Mouse (Mus musculus) neural tube, embryonic 11.5 days (tissue): ENCODE results near the gene Fam167b. TPM values are rescaled to one million over a fixed set of nuclear protein-coding genes. Genes with fewer than 3 reads are reported as not detected.
"Not testable (repeated sequence)": the region's sequence is repeated elsewhere in the genome, so short reads cannot be mapped to it uniquely, and the experiment has no call there.

Source experiments
- ATAC-seq: fragments of 200-750 bp; cut with Nextera tagmentation; 2 replicates; pipeline ENCODE4 v1.8.0; 2017; ENCODE audit warnings: moderate number of reproducible peaks, mild to moderate bottlenecking, moderate TSS enrichment, moderate library complexity; ENCODE audit not compliant: insufficient read depth, low FRiP score, low TSS enrichment
- DNase-seq: peaks from one replicate; pipeline ENCODE4 v3.0.0-alpha.2; 2015; ENCODE audit warnings: low spot score
- H3K27ac ChIP-seq: fragments of 300-500 bp; sonication (generic); 2 replicates; pipeline ENCODE4 v1.5.1; 2014; ENCODE audit warnings: low read depth, mild to moderate bottlenecking, low read length
- H3K27me3 ChIP-seq: fragments of 300-500 bp; sonication (generic); 2 replicates; pipeline ENCODE4 v1.6.1; 2014; ENCODE audit warnings: mild to moderate bottlenecking, low read length, mixed read lengths; ENCODE audit not compliant: control insufficient read depth, insufficient read depth
- H3K36me3 ChIP-seq: fragments of 300-500 bp; sonication (generic); 2 replicates; pipeline ENCODE4 v1.6.1; 2014; ENCODE audit warnings: mild to moderate bottlenecking, low read length, moderate library complexity, mixed read lengths; ENCODE audit not compliant: control insufficient read depth, insufficient read depth
- H3K4me1 ChIP-seq: fragments of 300-500 bp; sonication (generic); 2 replicates; pipeline ENCODE4 v1.6.1; 2014; ENCODE audit warnings: low read length, mixed read lengths; ENCODE audit not compliant: control insufficient read depth, insufficient read depth
- H3K4me2 ChIP-seq: fragments of 300-500 bp; sonication (generic); 2 replicates; pipeline ENCODE4 v1.6.1; 2014; ENCODE audit warnings: low read depth, mild to moderate bottlenecking, moderate library complexity
- H3K4me3 ChIP-seq: fragments of 300-500 bp; sonication (generic); 2 replicates; pipeline ENCODE4 v1.5.1; 2014; ENCODE audit warnings: low read depth, low read length
- H3K9ac ChIP-seq: fragments of 300-500 bp; sonication (generic); 2 replicates; pipeline ENCODE4 v1.6.1; 2014; ENCODE audit warnings: mild to moderate bottlenecking, low read length
- H3K9me3 ChIP-seq: fragments of 300-500 bp; sonication (generic); 2 replicates; pipeline ENCODE4 v1.6.1; 2016; ENCODE audit warnings: low read length; ENCODE audit not compliant: control insufficient read depth
- WGBS: fragments of 180-500 bp; shearing (Covaris S2); extraction: QIAGEN DNeasy Blood & Tissue Kit; methylation state at CpG from one replicate; pipeline ENCODE4 v1.1.7; 2014; 5-methylcytosine and 5-hydroxymethylcytosine counted together
- microRNA-seq: library from miRNA; unstranded; fragments of <30 nt; microRNA quantifications from one replicate; pipeline ENCODE4, GENCODE M21; 2016
- polyA plus RNA-seq: library from polyadenylated mRNA; unstranded; fragments of >200 nt; fragmentation: Nextera tagmentation; extraction: Ambion mirVana; gene quantifications from 2 replicates; pipeline ENCODE4 v1.2.1, GENCODE M21; 2014

The Fam167b gene
- polyA plus RNA-seq, 1 experiment from 2014 or later = 1.1 TPM

DNA sequence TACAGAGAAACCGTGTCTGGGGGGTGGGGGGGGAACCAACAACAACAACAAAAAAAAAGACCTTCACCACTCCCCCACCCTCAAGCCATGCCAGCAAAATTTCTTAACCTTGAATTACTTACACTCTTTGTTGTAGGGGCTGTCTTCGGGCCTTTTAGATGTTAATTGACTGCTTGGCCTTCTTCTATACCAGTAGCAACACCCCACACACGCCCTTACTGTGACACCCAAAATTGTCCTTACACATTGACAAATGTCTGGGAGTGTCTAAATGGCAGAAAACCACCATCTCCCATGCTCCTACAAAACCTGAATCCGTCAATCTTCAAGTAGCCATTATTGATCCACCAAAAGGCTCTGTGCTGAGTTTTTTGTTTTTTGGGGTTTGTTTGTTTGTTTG is 34.2 kb downstream of the Fam167b start:
- Histone ChIP-seq H3K27me3 (no peaks in the 10 kb centered on the region), H3K9ac (no peak overlapping the region), H3K36me3 (peaks cover 2% of the 10 kb centered on the region; the same call in 1 of the 2 replicates), H3K4me1 (peaks cover 10% of the 10 kb centered on the region), H3K27ac (no peak overlapping the region), H3K4me2 (no peak overlapping the region), H3K4me3 (no peak overlapping the region), H3K9me3 (no peaks in the 10 kb centered on the region)
- ATAC-seq (no peak), DNase-seq (no peak)
- 87% methylated on average over 4 of the region's 4 CpGs for WGBS

DNA sequence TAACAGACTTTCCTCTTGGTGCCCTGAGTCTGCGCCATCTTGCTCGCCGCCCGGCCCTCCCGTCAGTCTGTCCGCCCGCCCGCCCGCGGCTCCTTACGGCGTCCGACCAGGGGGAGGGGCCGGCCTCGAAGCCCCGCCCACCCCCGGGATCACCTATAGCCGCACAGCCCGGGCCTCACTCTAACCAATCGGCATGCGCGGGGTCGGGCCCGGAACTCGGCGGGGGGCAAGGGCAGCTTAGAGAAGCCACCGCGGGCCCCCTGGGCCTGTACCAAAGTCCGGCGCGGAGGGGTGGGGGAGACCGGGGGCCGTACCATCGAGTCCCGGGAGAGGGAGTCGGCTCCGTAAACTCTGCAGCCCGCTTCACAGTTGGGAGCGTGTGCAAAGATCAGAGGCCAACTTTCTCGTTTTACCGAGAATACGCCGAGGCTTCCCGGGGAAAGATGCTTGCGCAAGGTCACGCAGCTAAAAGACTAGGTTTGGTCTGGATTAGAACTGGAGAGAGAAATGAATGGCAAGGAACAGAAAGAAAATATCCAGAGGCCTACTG is 35.7 kb downstream of the Fam167b start, which contains the start of gene Hdac1:
TSS of gene Hdac1 (minus strand) at position 122 of the 550 bp plus-strand sequence.
- Histone ChIP-seq H3K27me3 (no peaks in the 10 kb centered on the region), H3K27ac (peak within 1 kb of the TSS; percentile 72), H3K9ac (peak within 1 kb of the TSS; percentile 81), H3K4me1 (peaks cover 10% of the 10 kb centered on the region), H3K36me3 (peaks cover 2% of the 10 kb centered on the region; the same call in 1 of the 2 replicates), H3K9me3 (no peaks in the 10 kb centered on the region), H3K4me3 (peak within 1 kb of the TSS; percentile 91), H3K4me2 (peak within 1 kb of the TSS; percentile 80)
- DNase-seq (peak; percentile 99), ATAC-seq (peak; percentile 99)
- 1% methylated on average over 46 of the region's 46 CpGs for WGBS

DNA sequence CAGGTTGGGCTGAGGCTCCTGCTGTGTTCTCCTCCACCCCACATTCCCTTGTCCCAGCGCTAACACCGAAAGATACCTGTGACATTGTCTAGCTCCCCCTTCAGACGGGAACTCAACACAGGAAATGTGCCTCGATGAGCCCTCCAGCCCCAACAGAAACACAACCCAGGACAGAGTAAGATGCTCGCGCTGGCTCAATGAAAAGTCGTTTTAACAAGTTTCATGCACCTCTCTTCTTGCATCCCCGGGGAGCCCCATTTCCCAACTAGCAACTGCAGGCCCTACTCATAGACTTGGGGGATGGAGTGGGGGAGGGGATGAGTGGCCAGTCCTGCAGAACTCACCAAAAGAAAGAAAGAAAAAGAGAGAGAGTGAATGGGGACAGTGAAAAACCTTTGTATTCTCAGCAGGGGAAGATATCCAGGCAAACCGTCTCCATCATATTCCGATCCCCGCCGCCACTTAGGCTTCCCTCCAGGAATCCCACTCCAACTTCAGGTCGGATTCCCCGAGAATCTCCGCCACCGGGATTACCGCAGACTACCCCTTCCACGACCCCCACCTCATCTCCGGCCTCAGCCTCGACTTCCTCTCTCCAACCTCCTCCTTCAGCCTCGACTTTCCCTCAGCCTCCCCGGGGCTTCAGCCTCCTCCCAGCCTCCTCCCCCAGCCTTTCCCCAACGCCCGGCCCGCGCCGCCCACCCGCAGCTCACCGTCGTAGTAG is 36.3 kb downstream of the Fam167b start:
- Histone ChIP-seq H3K4me1 (peaks cover 10% of the 10 kb centered on the region), H3K36me3 (peaks cover 2% of the 10 kb centered on the region; the same call in 1 of the 2 replicates), H3K4me3 (peak overlapping the region; percentile 91), H3K27me3 (no peaks in the 10 kb centered on the region), H3K4me2 (peak overlapping the region; percentile 80), H3K9ac (peak overlapping the region; percentile 81), H3K27ac (peak overlapping the region; percentile 72), H3K9me3 (no peaks in the 10 kb centered on the region)
- 0% methylated on average over 30 of the region's 30 CpGs for WGBS
- peak; percentile 46; the same call in 1 of the 2 replicates for ATAC-seq
- peak; percentile 52 for DNase-seq

DNA sequence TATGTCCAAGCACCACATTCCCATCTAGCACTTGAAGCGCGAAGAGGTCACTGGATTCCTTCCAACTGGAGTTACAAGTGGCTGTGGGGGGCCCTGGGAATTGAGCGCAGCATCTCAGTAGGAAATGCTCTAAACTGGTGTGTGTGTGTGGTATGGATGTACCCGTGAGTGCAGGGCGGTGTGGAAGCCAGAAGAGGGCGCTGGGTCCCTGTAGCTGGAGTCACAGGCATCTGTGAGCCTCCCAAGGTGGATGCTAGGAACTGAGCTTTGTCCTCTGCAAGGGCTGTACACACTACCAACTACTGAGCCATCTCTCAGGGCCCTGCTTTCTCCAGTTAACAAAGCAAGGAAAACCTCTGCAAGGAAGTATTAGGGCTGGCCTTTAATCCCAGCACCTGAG is 38.3 kb downstream of the Fam167b start:
- H3K4me1 ChIP-seq = peaks cover 10% of the 10 kb centered on the region
- H3K27ac ChIP-seq = no peak overlapping the region
- no peak for ATAC-seq
- H3K27me3 ChIP-seq = no peaks in the 10 kb centered on the region
- H3K4me3 ChIP-seq = no peak overlapping the region
- WGBS = 89% methylated on average over 6 of the region's 6 CpGs
- no peak overlapping the region for H3K4me2 ChIP-seq
- H3K9me3 ChIP-seq = no peaks in the 10 kb centered on the region
- H3K9ac ChIP-seq = no peak overlapping the region; the same call in 1 of the 2 replicates
- DNase-seq = no peak
- H3K36me3 ChIP-seq = peaks cover 5% of the 10 kb centered on the region

DNA sequence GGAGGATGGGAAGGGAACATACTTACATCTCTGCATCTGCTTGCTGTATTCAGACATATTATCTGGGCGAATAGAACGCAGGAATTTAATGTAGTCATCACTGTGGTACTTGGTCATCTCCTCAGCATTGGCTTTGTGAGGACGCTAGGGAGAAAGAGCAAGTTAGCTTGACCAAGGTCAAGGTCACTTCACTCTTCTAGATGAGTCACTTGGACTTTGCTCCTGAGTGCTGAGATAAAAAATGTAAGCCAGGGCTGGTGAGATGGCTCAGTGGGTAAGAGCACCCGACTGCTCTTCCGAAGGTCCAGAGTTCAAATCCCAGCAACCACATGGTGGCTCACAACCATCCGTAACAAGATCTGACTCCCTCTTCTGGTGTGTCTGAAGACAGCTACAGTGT is 49.4 kb downstream of the Fam167b start:
- H3K4me1 ChIP-seq, ATAC-seq, H3K27ac ChIP-seq, H3K9ac ChIP-seq, H3K9me3 ChIP-seq, DNase-seq, H3K4me2 ChIP-seq, H3K4me3 ChIP-seq, H3K27me3 ChIP-seq: not testable (repeated sequence)
- WGBS = 93% methylated on average over 5 of the region's 6 CpGs
- H3K36me3 ChIP-seq = peaks cover 29% of the 10 kb centered on the region

Small RNA genes lying within 50 kb of the gene (microRNA-seq; reads per million reads assigned to microRNA genes)
- gene Mir8119 = not detected

Other genes starting within 250 kb of the Fam167b start
- 483 and 511 TPM in 2 replicates for gene Rbbp4, start 243.2 kb downstream of the Fam167b start, polyA plus RNA-seq
- 36.7 and 42.4 TPM in 2 replicates for gene Zbtb8os, start 242.9 kb downstream of the Fam167b start, polyA plus RNA-seq
- gene Zbtb8a, start 200.4 kb downstream of the Fam167b start, polyA plus RNA-seq = 6.7 and 7.4 TPM in 2 replicates
- 2.1 and 2.6 TPM in 2 replicates for gene Zbtb8b, start 137.7 kb downstream of the Fam167b start, polyA plus RNA-seq
- gene Bsdc1, start 117.0 kb downstream of the Fam167b start, polyA plus RNA-seq = 27.6 and 31.7 TPM in 2 replicates
- not detected in 2 replicates for gene Tssk3, start 87.5 kb downstream of the Fam167b start, polyA plus RNA-seq
- not detected in 2 replicates for gene Fam229a, start 87.4 kb downstream of the Fam167b start, polyA plus RNA-seq
- gene Marcksl1, start 65.0 kb downstream of the Fam167b start, polyA plus RNA-seq = 1,866 and 1,920 TPM in 2 replicates
- 243 and 258 TPM in 2 replicates for gene Hdac1, start 35.8 kb downstream of the Fam167b start, polyA plus RNA-seq
- gene Lck, start 4.9 kb downstream of the Fam167b start, polyA plus RNA-seq = 6.3 and 7.0 TPM in 2 replicates
- 274 and 291 TPM in 2 replicates for gene Eif3i, start 22.1 kb upstream of the Fam167b start, polyA plus RNA-seq
- 187 and 192 TPM in 2 replicates for gene Tmem234, start 22.1 kb upstream of the Fam167b start, polyA plus RNA-seq
- 2.6 and 4.5 TPM in 2 replicates for gene Dcdc2b, start 35.7 kb upstream of the Fam167b start, polyA plus RNA-seq
- 25.7 and 30.2 TPM in 2 replicates for gene Iqcc, start 40.5 kb upstream of the Fam167b start, polyA plus RNA-seq
- 65.9 and 69.4 TPM in 2 replicates for gene Ccdc28b, start 45.4 kb upstream of the Fam167b start, polyA plus RNA-seq
- 104 and 108 TPM in 2 replicates for gene Txlna, start 62.5 kb upstream of the Fam167b start, polyA plus RNA-seq
- 14.0 and 15.7 TPM in 2 replicates for gene Kpna6, start 94.2 kb upstream of the Fam167b start, polyA plus RNA-seq
- 32.4 and 34.1 TPM in 2 replicates for gene Tmem39b, start 118.3 kb upstream of the Fam167b start, polyA plus RNA-seq
- gene Khdrbs1, start 163.8 kb upstream of the Fam167b start, polyA plus RNA-seq = 183 and 195 TPM in 2 replicates
- 316 and 317 TPM in 2 replicates for gene Ptp4a2, start 232.7 kb upstream of the Fam167b start, polyA plus RNA-seq